In the genomic region with DNA sequence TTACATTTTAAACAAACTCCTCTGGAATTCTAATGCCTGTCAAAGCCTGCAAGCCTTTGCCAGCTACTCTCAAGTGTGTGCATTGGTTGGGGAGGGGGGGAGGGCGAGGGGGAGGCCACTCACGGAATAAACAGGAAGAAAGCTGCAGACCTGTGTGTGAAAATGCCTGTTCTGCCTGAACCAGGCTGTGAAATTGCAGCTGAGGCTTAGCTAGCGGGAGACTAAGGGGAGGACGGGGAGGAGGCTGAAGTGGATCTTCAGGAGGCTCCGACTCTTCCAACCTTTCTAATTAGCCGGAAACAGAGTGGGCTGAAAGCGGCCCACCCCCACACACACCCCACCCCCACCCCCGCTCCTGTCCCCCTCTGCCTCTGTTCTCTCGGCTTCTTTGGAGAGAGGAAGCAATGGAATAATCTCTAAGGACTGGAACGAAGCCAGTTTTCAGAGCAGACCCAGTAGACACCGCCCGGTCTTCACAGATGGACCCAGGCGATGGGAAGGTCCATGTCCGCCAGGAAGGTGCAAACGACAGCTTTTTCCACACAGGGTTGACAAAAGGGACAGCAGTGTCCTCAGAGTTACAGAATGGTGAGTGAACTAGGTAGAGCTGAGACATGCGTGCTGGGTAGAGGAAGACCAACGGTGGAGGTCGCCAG, we compare ENCODE assay signal across 9 mouse cellular contexts. TPM values are rescaled to one million over a fixed set of nuclear protein-coding genes. Genes with fewer than 3 reads are reported as not detected.
DNase-seq lines count a peak whose midpoint lies in the region; ATAC-seq lines count a peak whose summit lies in the region.
"Had no signal": no experiment of that assay in that cellular context is flagged by ENCODE, and none has a peak within 500 bp of the region (broad histone marks: within the 10 kb centered on the region; RNA-seq: fewer than 3 reads in every experiment).

No protein-coding gene starts in this region.

- peak; percentile 73 for ATAC-seq in lung, embryonic 16.5 days (ENCODE audit: low read depth)
- ATAC-seq in limb, embryonic 12.5 days (ENCODE audit: insufficient number of reproducible peaks, insufficient read depth, low FRiP score, low TSS enrichment, low read depth), result no peak

- H3K4me3 ChIP-seq in heart, embryonic 10.5 days, result peak overlapping the region; percentile 27; the same call in 1 of the 2 replicates
- peak overlapping the region; percentile 11; the same call in 1 of the 2 replicates for H3K4me3 ChIP-seq in lung, embryonic 16.5 days (ENCODE audit: low read length)
- no peak overlapping the region for H3K4me3 ChIP-seq in limb, embryonic 12.5 days (replicated peaks)
- H3K4me3 ChIP-seq: limb, embryonic 15.5 days had no signal

- intact Hi-C loops in heart, postnatal 36 days (cut with DNase I), result no loop called here

- no peaks in the 10 kb centered on the region for H3K27me3 ChIP-seq in heart, embryonic 10.5 days (ENCODE audit: insufficient read depth, poor library complexity, severe bottlenecking)
- H3K27me3 ChIP-seq in lung, embryonic 16.5 days (ENCODE audit: control insufficient read depth, insufficient read depth, low read depth, low read length), result no peaks in the 10 kb centered on the region
- H3K27me3 ChIP-seq in limb, embryonic 12.5 days, result no peaks in the 10 kb centered on the region
- H3K27me3 ChIP-seq: limb, embryonic 15.5 days had no signal

- peak overlapping the region; percentile 47 for H3K4me2 ChIP-seq in lung, embryonic 16.5 days (ENCODE audit: low read depth, low read length)
- H3K4me2 ChIP-seq in limb, embryonic 12.5 days, result peak overlapping the region; percentile 37
- H3K4me2 ChIP-seq: limb, embryonic 15.5 days had no signal

- H3K9ac ChIP-seq in lung, embryonic 16.5 days (ENCODE audit: low read length), result peak overlapping the region; percentile 1
- H3K9ac ChIP-seq in limb, embryonic 12.5 days (replicated peaks), result no peak overlapping the region
- H3K9ac ChIP-seq: limb, embryonic 15.5 days had no signal

- peaks cover 26% of the 10 kb centered on the region for H3K4me1 ChIP-seq in heart, embryonic 10.5 days
- peaks cover 23% of the 10 kb centered on the region for H3K4me1 ChIP-seq in lung, embryonic 16.5 days (replicated peaks; ENCODE audit: control insufficient read depth, insufficient read depth, low read length)
- peaks cover 38% of the 10 kb centered on the region for H3K4me1 ChIP-seq in limb, embryonic 12.5 days (replicated peaks)

- WGBS in heart, embryonic 10.5 days, result 42% methylated on average over 18 of the region's 18 CpGs
- WGBS in lung, embryonic 16.5 days, result 19% methylated on average over 18 of the region's 18 CpGs
- 44% methylated on average over 18 of the region's 18 CpGs for WGBS in limb, embryonic 12.5 days

- H3K36me3 ChIP-seq in heart, embryonic 10.5 days, result 0 out of 2 replicates have a peak, but pooled peaks cover 4% of the 10 kb centered on the region
- no peaks in the 10 kb centered on the region for H3K36me3 ChIP-seq in lung, embryonic 16.5 days (ENCODE audit: control insufficient read depth, insufficient read depth, low read length)
- H3K36me3 ChIP-seq in limb, embryonic 12.5 days, result no peaks in the 10 kb centered on the region
- H3K36me3 ChIP-seq: limb, embryonic 15.5 days had no signal

- H3K9me3 ChIP-seq in heart, embryonic 10.5 days, result no peaks in the 10 kb centered on the region
- H3K9me3 ChIP-seq in lung, embryonic 16.5 days (ENCODE audit: control insufficient read depth, low read length), result no peaks in the 10 kb centered on the region
- no peaks in the 10 kb centered on the region for H3K9me3 ChIP-seq in limb, embryonic 12.5 days
- H3K9me3 ChIP-seq: limb, embryonic 15.5 days had no signal

- peak overlapping the region; percentile 70 for H3K27ac ChIP-seq in heart, embryonic 10.5 days
- H3K27ac ChIP-seq in lung, embryonic 16.5 days (ENCODE audit: low read length), result peak overlapping the region; percentile 71
- H3K27ac ChIP-seq in limb, embryonic 12.5 days, result peak overlapping the region; percentile 53; the same call in 1 of the 2 replicates
- H3K27ac ChIP-seq: limb, embryonic 15.5 days had no signal

- DNase-seq in heart, embryonic 10.5 days (ENCODE audit: low spot score), result no peak
- DNase-seq in heart, postnatal 36 days, result no peak
- no peak for DNase-seq in lung, adult 18-20 months
- DNase-seq in yolk sac, embryonic 10.5 days (ENCODE audit: low spot score), result peak; percentile 73
- DNase-seq in cerebellum, adult 11 months, result no peak
- DNase-seq in adrenal gland, postnatal 14 days, result no peak

RNA-seq across cellular contexts. Expression of gene Rcan3, which starts 17.8 kb away (rescaled TPM):
- polyA plus RNA-seq in heart, embryonic 10.5 days (2016; fragmentation: Nextera tagmentation; extraction: Ambion mirVana), result 9.3 and 11.2 TPM in 2 replicates
- 10 to 100 TPM; 10.8 to 15.0 TPM for total RNA-seq in heart, postnatal 36 days (2021)
- 10.7 and 11.8 TPM in 2 replicates for polyA plus RNA-seq in lung, embryonic 16.5 days (2015; fragmentation: Nextera tagmentation; extraction: Ambion mirVana)
- polyA plus RNA-seq in limb, embryonic 12.5 days (2016; fragmentation: Nextera tagmentation; extraction: Ambion mirVana), result 11.7 and 12.6 TPM in 2 replicates
- 15.8 and 16.4 TPM in 2 replicates for total RNA-seq in adrenal gland, postnatal 14 days (2021)

RNA-seq across cellular contexts. Expression of gene Stpg1, which starts 43.1 kb away (rescaled TPM):
- 0.11 and 0.23 TPM in 2 replicates for polyA plus RNA-seq in heart, embryonic 10.5 days (2016; fragmentation: Nextera tagmentation; extraction: Ambion mirVana)
- total RNA-seq in heart, postnatal 36 days (2021), result under 1 TPM in 1 of 2 experiments, not detected in 1; 0.38 TPM
- polyA plus RNA-seq in lung, embryonic 16.5 days (2015; fragmentation: Nextera tagmentation; extraction: Ambion mirVana), result 0.77 and 1.4 TPM in 2 replicates
- 0.09 and 0.21 TPM in 2 replicates for polyA plus RNA-seq in limb, embryonic 12.5 days (2016; fragmentation: Nextera tagmentation; extraction: Ambion mirVana)
- total RNA-seq in adrenal gland, postnatal 14 days (2021), result 0.19 and 1.1 TPM in 2 replicates

RNA-seq across cellular contexts. Expression of gene Nipal3, which starts 43.4 kb away (rescaled TPM):
- polyA plus RNA-seq in heart, embryonic 10.5 days (2016; fragmentation: Nextera tagmentation; extraction: Ambion mirVana), result 2.0 and 3.1 TPM in 2 replicates
- total RNA-seq in heart, postnatal 36 days (2021), result 10 to 100 TPM; 36.9 to 42.6 TPM
- polyA plus RNA-seq in lung, embryonic 16.5 days (2015; fragmentation: Nextera tagmentation; extraction: Ambion mirVana), result 4.8 and 6.0 TPM in 2 replicates
- 3.1 and 3.5 TPM in 2 replicates for polyA plus RNA-seq in limb, embryonic 12.5 days (2016; fragmentation: Nextera tagmentation; extraction: Ambion mirVana)
- 15.5 and 15.8 TPM in 2 replicates for total RNA-seq in adrenal gland, postnatal 14 days (2021)

RNA-seq across cellular contexts. Expression of gene Ncmap, which starts 53.5 kb away (rescaled TPM):
- 0.46 and 1.2 TPM in 2 replicates for polyA plus RNA-seq in heart, embryonic 10.5 days (2016; fragmentation: Nextera tagmentation; extraction: Ambion mirVana)
- under 1 TPM in 1 of 2 experiments, not detected in 1; 0.33 TPM for total RNA-seq in heart, postnatal 36 days (2021)
- polyA plus RNA-seq in lung, embryonic 16.5 days (2015; fragmentation: Nextera tagmentation; extraction: Ambion mirVana), result 7.4 and 8.5 TPM in 2 replicates
- polyA plus RNA-seq in limb, embryonic 12.5 days (2016; fragmentation: Nextera tagmentation; extraction: Ambion mirVana), result 3.2 and 3.8 TPM in 2 replicates
- 1.2 TPM in 1 of 2 replicates, not detected in the other for total RNA-seq in adrenal gland, postnatal 14 days (2021)
